Mouse (Mus musculus): ENCODE measurements around the gene Gm10722. TPM values are rescaled to one million over a fixed set of nuclear protein-coding genes. Genes with fewer than 3 reads are reported as not detected.
"Not testable (repeated sequence)": the region's sequence is repeated elsewhere in the genome, so short reads cannot be mapped to it uniquely, and the experiment has no call there.

Gene Gm10722
- total RNA-seq (2021) = not detected
- long read RNA-seq, experiment 1 = 0 reads
- long read RNA-seq, experiment 2 = 0 reads

- peak in 1 of 2 experiments; percentile 1 for DNase-seq
Observed at GRCm38 (mm10) chr9:3000445-3000972, at the start of gene Gm10722. Gene Gm10722, plus strand, starts transcription at chr9:3000922.

GRCm38 (mm10) chr9:3001006-3001405 is 284 bp downstream of the Gm10722 start:
- DNase-seq = not testable (repeated sequence)

- DNase-seq = peak; percentile 2 to 92
Observed at GRCm38 (mm10) chr9:3001948-3002659, 1.4 kb downstream of the Gm10722 start.

- peak in 1 of 2 experiments; percentile 3 for DNase-seq
Observed at GRCm38 (mm10) chr9:3002794-3003396, 2.2 kb downstream of the Gm10722 start, which contains the start of gene Gm11168. Gene Gm11168, plus strand, starts transcription at chr9:3003346.

- not testable (repeated sequence) for DNase-seq
Observed at GRCm38 (mm10) chr9:3006179-3006578, 5.5 kb downstream of the Gm10722 start.

- DNase-seq = peak in 1 of 2 experiments; percentile 3
Observed at GRCm38 (mm10) chr9:3006636-3007035, 5.9 kb downstream of the Gm10722 start.

GRCm38 (mm10) chr9:3007272-3007671 is 6.5 kb downstream of the Gm10722 start:
- peak in 1 of 2 experiments; percentile 0 for DNase-seq

- not testable (repeated sequence) for DNase-seq
Observed at GRCm38 (mm10) chr9:3009331-3009730, 8.6 kb downstream of the Gm10722 start.

GRCm38 (mm10) chr9:3012054-3012621 is 11.4 kb downstream of the Gm10722 start:
- not testable (repeated sequence) for DNase-seq

GRCm38 (mm10) chr9:3012733-3013279 is 12.1 kb downstream of the Gm10722 start, which contains the start of gene Gm10721:
Gene Gm10721, plus strand, starts transcription at chr9:3013140.
- not testable (repeated sequence) for DNase-seq

GRCm38 (mm10) chr9:3015354-3015753 is 14.6 kb downstream of the Gm10722 start, which contains the start of gene Gm10720:
Gene Gm10720, plus strand, starts transcription at chr9:3015654.
- not testable (repeated sequence) for DNase-seq

- DNase-seq = peak in 1 of 2 experiments; percentile 0
Observed at GRCm38 (mm10) chr9:3015896-3016295, 15.2 kb downstream of the Gm10722 start.

- DNase-seq = not testable (repeated sequence)
Observed at GRCm38 (mm10) chr9:3017108-3017507, 16.4 kb downstream of the Gm10722 start, which contains the start of gene Gm10719. Gene Gm10719, plus strand, starts transcription at chr9:3017408.

GRCm38 (mm10) chr9:3018944-3019343 is 18.2 kb downstream of the Gm10722 start:
- peak in 1 of 2 experiments; percentile 92 for DNase-seq

GRCm38 (mm10) chr9:3019835-3020727 is 19.4 kb downstream of the Gm10722 start:
- DNase-seq = peak in 1 of 2 experiments; percentile 47

- DNase-seq = not testable (repeated sequence)
Observed at GRCm38 (mm10) chr9:3022316-3023008, 21.7 kb downstream of the Gm10722 start.

GRCm38 (mm10) chr9:3023312-3023984 is 22.7 kb downstream of the Gm10722 start, which contains the start of gene Gm10718:
Gene Gm10718, plus strand, starts transcription at chr9:3023547.
- peak in 1 of 2 experiments; percentile 0 for DNase-seq

- DNase-seq = not testable (repeated sequence)
Observed at GRCm38 (mm10) chr9:3023985-3024648, 23.4 kb downstream of the Gm10722 start.

GRCm38 (mm10) chr9:3024912-3025467 is 24.3 kb downstream of the Gm10722 start, which contains the start of gene Gm10717:
Gene Gm10717, plus strand, starts transcription at chr9:3025417.
- DNase-seq = not testable (repeated sequence)

Data from adrenal gland, postnatal 36 days (tissue).